Mouse (Mus musculus): Measurements from ENCODE around the gene Tbc1d10b.

DNA sequence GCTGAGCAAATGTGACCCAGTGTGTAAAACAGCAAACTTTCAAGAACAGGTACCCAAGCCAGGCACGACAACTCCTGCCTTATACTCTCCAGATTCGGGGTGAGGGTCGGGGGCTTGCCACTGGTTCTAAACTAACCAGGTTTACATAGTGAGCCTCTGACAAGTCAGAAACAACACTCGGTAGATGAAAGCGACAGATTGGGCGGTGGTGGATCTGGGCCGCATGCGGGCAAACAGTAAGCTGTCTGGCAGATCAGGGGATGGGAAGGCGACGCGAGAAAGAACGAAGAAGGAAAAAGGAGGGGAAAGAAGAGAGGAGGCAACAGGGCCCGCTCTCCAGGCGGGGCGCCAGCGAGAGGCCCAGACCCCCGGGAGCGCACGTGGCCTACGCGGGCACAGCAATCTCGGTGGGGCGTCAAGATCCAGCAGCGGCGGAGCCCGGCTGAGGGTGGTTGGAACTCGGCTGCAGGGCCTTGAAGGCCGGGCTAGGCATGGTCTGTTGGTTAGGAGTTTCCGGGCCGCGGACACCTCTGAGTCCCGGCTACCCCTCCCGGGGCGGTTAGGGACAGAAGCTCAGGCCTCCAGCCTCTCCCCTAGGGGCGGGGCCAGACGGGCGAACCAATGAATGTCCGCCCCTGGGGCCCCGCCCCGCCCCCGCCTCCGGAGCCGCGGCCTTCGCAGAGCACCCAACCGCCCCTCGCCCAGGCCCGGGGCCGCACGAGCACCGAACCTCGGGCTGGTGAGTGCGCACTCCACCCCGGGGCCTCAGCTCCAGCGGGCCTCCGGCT, 35.8 kb upstream of the Tbc1d10b start, which contains the start of gene Zfp771:
- TF ChIP-seq CTCF (IDR thresholded peaks at IDR 0.05; ENCODE audit: borderline replicate concordance, control insufficient read depth, extremely low read depth, insufficient read depth, low read length, poor library complexity) (0 out of 2 replicates have a peak, but pooled peaks have one; percentile 41), POLR2A (IDR thresholded peaks at IDR 0.05; ENCODE audit: control insufficient read depth, extremely low read depth, insufficient read depth, low read length, poor library complexity) (peak; percentile 71; the same call in 1 of the 2 replicates)
